Mouse (Mus musculus) heart, adult 10 weeks (tissue): Measurements from ENCODE around the gene Slc43a1. TPM values are rescaled to one million over a fixed set of nuclear protein-coding genes. Genes with fewer than 3 reads are reported as not detected.

Experiments
- polyA plus RNA-seq: library from polyadenylated mRNA; stranded (reverse); fragments of 350-450 nt; fragmentation: Illumina TruSeq; extraction: RNeasy Lipid Tissue Mini Kit (QIAGEN cat#74804); gene quantifications from one replicate; pipeline ENCODE4 v1.2.3, GENCODE M21; 2014; ENCODE audit warnings: low read depth, low replicate concordance

The Slc43a1 gene
- 2.1 TPM for polyA plus RNA-seq

DNA sequence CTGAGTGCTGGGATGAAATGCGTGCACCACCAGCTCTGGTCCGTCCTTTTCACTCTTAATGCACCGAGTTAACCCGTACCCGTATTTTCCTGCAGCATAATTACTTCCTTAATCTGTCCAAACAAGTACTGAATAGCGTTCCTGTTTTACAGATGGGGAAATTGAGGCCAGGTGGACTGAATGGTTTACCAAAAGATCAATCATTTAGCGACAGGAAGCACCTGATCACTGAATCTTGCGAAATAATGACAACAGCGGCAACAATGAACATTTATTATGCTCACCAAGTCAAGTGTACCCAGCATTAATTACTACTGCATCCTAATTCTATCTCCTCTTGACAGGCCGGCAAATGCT is at the start of gene Slc43a1:
Gene Slc43a1 (plus strand): TSS at position 258 of the 357 bp plus-strand sequence.

GRCm38 (mm10) chr2:84798493-84798921 is 40.1 kb upstream of the Slc43a1 start, which contains the start of gene Ube2l6:
Gene Ube2l6 (plus strand): TSS chr2:84798828.

DNA sequence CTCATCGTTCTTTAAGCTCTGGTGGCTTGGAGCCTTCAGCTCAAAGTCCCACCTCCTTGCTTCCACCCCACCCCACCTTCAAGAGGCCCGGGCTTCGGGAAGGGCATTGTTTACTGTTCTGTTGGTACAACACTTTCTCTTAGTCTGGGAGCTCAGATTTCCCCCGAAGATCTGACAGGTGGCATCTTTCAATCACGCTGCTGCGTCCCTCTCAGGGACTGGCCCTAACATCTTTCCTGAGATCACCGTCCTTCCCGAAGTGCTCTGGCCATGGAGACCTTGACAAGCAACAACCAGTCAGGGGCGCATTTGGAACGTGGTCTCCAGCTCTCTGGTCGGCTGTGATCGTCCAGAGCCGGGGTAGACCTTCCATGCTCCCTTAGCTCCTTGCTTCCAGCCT is 16.1 kb upstream of the Slc43a1 start, which contains the start of gene Smtnl1:
Gene Smtnl1 (minus strand): TSS at position 101 of the 400 bp plus-strand sequence.

DNA sequence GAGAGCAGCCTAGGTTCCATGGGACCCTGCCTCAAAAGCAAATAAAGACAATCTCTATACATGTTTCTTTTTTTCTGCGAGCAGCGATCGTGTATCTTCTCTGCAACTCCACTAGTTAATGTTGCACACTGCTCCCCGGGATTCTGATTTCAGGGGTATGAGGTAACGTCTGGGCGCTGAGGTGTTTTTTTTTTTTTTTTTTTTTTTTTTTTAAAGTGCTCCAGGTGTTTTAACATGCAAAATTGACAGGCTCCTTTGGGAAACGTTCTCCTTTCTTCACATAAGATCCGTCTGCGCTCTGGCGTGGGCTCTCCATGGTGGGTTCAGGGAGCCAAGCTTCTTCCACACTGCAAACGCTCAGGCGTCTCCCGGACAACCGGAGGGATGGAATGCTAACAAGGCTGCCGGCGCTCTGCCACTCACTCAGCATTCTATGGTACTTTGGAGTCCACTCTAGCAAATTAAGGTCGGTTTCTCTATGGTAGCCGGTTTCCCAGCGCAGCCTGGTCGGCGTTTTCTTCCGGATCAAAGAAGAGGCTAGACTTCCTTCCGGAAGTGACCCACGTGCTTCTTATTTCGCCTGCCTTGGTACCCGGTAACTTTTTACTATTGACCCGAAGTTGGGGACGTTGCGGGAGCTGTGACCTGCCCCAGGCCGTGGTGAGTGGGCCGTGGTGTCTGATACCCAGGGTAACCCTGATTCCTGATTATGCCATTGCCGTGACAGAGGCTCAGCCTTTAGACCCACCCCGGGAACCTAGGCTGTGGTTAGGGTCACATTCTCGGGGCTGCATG is 12.0 kb upstream of the Slc43a1 start, which contains the start of gene Timm10:
Gene Timm10 (plus strand): TSS at position 510 of the 795 bp plus-strand sequence.

DNA sequence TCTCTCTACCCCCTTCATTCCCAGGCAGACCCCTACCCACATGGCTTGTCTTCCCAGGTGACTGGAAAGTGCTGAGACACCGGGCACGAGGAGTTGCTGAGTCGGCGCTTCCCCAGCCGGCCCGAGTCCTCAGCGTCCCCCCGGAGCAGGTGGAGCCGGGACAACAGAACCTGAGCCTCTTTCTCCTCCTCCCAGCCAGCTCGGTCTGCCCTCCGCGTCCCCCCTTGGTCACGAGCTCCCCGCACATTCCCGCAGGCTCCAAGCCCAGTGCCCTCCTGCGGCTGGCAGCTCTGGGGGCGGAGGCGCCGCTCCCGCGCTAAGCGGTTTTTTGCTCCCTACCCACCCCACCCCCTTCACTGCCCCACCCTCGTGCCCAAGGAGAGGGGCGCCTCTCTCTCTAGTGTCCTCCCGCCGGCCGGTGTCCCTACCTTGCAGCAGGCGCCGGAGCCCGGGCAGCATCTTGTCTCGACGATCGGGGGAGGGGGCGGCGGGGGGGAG is 47.6 kb downstream of the Slc43a1 start, which contains the start of gene Rtn4rl2:
Gene Rtn4rl2 (minus strand): TSS at position 477 of the 498 bp plus-strand sequence.

Other genes with a start within 250 kb of the Slc43a1 start
- gene Ctnnd1, start 188.1 kb upstream of the Slc43a1 start, polyA plus RNA-seq: 50.6 TPM
- not detected for gene Btbd18, start 179.8 kb upstream of the Slc43a1 start, polyA plus RNA-seq
- 31.5 TPM for gene Selenoh, start 168.1 kb upstream of the Slc43a1 start, polyA plus RNA-seq
- not detected for gene Gm28635, start 160.8 kb upstream of the Slc43a1 start, polyA plus RNA-seq
- 15.4 TPM for gene Med19, start 160.4 kb upstream of the Slc43a1 start, polyA plus RNA-seq
- 102 TPM for gene Tmx2, start 159.7 kb upstream of the Slc43a1 start, polyA plus RNA-seq
- gene Zdhhc5, start 123.7 kb upstream of the Slc43a1 start, polyA plus RNA-seq: 53.7 TPM
- 4.6 TPM for gene Clp1, start 111.5 kb upstream of the Slc43a1 start, polyA plus RNA-seq
- gene Ypel4, start 104.8 kb upstream of the Slc43a1 start, polyA plus RNA-seq: 2.2 TPM
- gene Gm19426, start 95.2 kb upstream of the Slc43a1 start, polyA plus RNA-seq: 2.0 TPM
- gene Serping1, start 63.4 kb upstream of the Slc43a1 start, polyA plus RNA-seq: 157 TPM
- gene Ube2l6, start 40.0 kb upstream of the Slc43a1 start, polyA plus RNA-seq: 20.4 TPM
- gene Smtnl1, start 16.2 kb upstream of the Slc43a1 start, polyA plus RNA-seq: not detected
- gene Timm10, start 11.9 kb upstream of the Slc43a1 start, polyA plus RNA-seq: 113 TPM
- 1.5 TPM for gene Rtn4rl2, start 47.9 kb downstream of the Slc43a1 start, polyA plus RNA-seq
- 77.8 TPM for gene Slc43a3, start 97.7 kb downstream of the Slc43a1 start, polyA plus RNA-seq
- gene Prg2, start 141.6 kb downstream of the Slc43a1 start, polyA plus RNA-seq: not detected
- not detected for gene Prg3, start 149.4 kb downstream of the Slc43a1 start, polyA plus RNA-seq
- gene Ssrp1, start 198.4 kb downstream of the Slc43a1 start, polyA plus RNA-seq: 57.6 TPM
- gene P2rx3, start 198.6 kb downstream of the Slc43a1 start, polyA plus RNA-seq: 1.2 TPM
- 28.0 TPM for gene Tnks1bp1, start 209.2 kb downstream of the Slc43a1 start, polyA plus RNA-seq